Mouse (Mus musculus) spleen, postnatal 4 days (tissue): Measurements from ENCODE around the gene Fam219a.
A peak's percentile ranks its signal among the peaks of the same experiment; 100 is the strongest.

Source experiments
- DNase-seq, 2 experiments: peaks; one replicate each; pipeline ENCODE4 v3.0.0; 2022; ENCODE audit warnings: low spot score in 2 of 2

Fam219a gene

DNA sequence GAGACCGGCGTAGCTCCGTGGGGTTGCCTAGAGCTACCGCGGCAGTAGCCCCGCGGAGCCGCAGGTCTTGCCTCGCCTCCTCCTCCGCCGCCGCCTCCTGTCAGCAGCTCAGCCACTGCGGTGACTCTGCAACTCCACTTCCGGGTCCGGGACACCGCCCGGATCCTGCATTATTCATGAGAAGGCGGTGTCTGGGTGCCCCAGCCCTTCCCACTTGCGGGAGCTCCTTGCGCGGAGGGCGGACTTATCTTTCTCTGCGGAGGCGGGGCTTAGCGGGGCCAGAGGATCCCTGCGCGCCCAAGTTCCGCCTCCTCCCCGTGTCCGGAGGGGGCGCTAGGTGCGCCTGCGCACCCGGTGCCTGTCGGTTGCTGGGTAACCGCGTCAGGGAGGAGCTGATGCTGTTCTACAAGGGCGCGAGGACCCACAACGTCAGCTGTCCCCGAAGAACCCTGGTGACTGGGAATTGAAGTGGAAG lies at the start of gene Fam219a, which contains the start of gene Dnaic1:
Gene Fam219a (minus strand): TSS at position 128 of the 475 bp plus-strand sequence.
Gene Dnaic1 (plus strand): TSS at position 365 of the 475 bp plus-strand sequence.
- DNase-seq, result peak; percentile 91 to 94

DNA sequence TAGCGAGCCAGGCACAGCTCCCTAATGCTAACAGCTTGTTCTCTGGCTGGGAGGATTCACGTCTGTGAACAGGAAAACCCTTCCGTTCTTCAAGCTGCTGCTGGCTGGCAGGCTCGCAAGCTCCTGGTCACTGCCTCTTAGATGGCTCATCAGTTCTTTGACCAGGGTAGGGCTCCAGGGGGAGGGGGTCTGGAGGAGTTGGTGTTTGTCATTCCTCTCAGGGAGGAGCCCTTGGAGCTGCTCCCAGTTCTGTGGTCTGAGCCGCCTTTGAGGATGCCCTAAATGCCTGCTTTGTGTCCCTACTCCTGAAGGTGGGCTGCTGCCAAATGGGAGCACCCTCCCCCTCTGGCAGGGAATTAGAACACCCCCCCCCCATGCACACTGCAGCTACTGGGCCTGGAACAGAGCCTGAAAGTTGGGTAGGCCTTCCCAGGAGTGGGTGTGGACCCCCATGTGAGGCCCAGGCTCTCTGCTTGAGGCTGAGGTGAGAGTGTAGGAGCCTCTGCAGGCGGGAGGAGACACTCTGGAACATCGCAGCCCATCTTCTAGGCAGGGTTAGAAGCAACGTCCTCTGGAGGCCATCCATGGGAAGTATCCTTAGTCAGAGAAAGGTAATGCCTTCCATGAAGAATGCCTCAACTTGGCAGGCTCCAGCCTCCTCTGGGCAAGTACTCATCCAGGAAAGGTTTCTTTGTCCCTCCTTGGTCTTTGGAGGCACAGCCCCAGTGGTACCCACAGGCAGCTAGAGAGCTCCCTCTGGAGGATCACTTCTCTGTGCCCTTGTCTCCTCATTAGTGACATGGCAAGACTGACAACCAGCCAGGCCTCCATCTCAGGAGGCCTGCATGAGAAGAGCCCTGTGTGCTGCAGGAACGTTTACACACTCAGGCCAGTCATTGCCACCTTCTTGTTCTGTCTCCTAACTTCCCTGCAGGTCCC lies 46.6 kb upstream of the Fam219a start:
- no peak for DNase-seq

DNA sequence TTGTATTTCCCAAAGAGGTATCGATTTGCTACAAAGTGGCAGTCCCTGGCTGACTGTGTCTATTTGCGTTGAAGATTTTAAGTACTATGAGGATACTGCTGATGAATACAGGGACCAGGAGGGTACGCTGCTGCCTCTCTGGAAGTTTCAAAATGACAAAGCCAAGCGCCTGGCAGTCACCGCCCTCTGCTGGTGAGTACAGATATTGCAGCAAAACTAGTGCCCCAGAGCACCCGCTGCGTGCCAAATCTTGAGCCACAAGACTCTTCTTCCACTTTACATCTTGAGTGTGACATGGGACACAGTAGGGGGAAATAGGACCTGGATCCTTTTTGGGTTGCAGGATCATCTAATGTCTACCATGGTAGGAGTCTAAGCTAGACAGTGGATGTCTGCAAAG lies 44.8 kb upstream of the Fam219a start:
- peak; percentile 57 to 85 for DNase-seq

DNA sequence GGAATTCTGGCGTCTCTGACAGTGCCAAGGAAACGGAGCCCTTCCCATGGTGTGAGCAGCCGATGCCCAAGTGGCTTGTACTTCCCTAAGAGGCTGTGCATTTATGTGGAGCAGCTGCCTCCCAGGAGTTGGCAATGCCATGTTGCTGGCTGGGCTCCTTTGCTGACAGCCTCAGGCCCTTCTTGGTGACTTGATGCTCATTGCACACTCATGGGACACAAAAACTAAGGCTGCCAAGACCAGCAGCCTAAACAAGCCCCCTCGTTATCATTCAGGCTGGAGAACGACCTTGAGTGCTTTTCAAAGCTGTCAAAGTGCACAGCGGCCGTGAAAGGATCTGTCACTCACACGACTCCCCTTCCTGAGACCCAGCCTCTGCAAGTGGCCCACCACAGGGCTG lies 42.8 kb upstream of the Fam219a start:
- no peak for DNase-seq

DNA sequence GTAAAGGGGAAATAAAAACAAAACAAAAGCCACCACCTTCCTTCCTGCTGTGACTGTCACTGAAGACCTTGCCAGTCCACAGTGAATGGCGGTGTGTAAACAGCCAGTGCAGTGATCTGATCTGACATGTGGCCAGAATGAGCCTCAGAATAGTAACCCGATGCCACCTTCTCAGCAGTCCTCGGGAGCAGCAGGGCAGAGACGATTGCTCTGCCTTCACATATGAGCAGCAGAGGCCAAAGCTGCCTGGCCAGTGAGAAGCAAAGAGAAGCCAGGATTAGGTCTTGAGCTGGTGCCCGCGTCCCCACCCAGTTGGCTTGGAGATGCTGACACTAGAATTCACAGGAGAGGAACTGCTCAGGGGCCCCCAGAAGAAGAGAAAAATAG lies 41.2 kb upstream of the Fam219a start:
- DNase-seq, result no peak

DNA sequence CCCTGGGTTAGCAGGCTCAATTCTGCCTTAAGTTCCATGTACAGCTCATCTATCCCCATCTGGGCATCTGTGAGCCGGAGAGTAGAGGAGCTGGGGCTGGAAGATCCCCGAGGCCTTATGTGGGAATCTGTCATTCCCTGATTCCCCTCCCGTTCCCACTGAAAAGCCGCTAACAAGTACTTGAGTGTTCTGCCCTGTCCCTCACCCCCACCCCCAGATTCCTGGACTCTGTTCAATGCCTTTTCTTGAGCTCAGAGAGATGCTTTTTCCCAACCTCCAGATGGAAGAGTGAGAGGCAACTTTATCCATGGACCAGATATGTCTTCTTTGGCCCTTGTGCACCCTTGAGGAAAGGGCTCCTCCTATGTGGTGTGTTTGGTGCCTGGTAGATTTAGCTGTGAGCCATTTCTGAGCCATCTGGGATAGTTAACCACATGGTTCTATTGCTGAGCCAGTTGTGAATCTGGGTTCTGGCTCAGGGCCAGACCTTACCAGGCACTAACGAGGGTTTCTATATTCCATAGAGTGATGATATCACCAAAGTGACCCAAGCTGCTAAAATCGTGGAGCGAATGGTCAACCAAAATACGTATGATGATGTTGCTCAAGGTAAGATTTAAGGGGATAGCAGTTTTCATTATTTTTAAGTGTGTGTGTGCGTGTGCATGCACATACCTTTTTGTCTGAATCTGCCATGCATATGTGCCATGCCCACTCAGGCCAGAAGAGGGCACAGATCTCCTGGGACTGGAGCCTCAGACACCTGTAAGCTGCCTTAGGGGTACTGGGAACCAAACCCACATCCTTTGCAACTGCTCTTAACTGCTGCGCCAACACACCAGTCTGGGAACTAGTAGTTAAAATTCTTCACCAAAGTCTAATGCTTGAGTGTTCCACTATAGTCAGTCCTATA lies 40.6 kb upstream of the Fam219a start:
- no peak for DNase-seq

DNA sequence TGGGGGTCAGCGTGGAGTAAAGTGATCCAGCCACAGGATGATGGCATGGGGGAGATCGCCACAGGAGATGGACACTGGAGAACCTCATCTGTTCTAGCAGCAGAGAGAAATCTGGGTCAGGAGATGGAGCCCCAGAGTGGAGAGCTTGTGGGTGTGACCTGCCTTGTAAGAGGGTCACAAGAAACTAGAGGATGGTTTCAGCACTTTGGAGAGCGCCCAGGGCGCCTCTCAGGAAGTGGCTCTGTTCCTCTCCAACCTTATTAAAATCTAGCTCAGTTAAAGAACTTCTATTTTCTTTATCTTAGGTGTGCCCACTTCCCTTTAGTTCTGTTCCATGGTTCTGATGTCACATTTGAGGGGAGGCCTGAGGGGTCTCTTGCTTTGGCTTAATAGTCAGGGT lies 37.4 kb upstream of the Fam219a start:
- no peak for DNase-seq

DNA sequence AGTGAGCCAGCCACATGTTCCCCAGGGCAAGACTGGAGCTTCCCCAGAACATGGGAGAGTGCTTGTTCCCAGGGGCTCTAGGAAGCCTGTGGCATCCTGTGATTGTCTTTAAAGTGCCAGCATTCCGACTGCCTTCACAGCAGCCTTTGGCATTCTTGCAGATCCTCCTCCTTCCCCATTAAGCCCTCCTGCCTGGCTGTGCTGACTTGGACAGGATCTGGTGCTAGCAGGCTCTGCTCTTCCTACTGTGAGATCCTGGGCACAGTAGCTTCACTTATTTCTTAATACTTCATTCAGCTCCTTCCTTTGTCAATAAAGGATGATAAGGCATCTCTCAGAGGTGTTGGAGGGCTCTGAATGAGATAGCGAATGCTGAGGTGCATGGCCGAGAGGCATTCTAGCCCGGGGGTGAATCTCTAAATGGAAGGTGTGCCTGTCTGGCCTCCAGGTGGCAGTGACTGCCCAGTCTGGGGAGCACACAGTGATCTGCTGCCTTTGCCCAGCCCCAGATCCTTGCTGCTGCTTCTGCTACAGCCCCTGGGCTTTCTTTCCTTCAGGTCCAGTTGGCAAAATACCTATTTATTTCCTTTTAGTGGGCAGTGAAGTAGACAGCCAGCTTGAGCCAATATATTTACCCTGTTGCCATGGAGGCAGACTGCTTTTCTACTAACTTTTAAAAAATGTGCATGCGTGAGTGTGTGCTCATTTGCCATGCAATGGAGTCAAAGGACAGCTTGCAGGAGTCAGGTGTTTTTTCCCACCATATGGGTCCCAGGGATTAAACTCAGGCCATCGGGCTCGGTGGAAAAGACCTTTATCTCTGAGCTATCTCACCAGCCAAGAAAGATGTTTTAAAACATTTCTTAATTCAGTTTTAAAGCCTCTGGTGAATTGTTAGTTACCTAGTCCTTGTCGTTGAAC lies 35.4 kb upstream of the Fam219a start:
- DNase-seq, result no peak

DNA sequence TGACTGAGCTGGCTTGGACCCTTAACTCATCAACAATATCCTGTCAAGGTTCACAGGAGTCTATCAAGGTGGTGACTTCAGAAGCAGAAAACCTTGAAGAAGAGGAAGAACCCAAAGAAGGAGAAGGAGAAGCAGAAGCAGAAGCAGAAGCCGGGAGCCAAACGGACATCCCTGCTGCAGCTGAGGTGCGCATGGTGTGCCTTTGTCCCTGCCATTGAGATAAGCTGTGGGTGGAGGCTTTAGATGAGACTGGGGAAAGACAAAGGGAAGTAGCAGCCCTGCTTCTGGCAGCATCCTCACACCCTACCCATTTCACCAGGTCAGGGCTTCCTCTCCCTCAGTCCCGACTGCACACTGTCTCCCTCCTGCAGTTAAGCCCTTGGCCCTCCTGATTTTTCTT lies 33.5 kb upstream of the Fam219a start:
- no peak for DNase-seq

DNA sequence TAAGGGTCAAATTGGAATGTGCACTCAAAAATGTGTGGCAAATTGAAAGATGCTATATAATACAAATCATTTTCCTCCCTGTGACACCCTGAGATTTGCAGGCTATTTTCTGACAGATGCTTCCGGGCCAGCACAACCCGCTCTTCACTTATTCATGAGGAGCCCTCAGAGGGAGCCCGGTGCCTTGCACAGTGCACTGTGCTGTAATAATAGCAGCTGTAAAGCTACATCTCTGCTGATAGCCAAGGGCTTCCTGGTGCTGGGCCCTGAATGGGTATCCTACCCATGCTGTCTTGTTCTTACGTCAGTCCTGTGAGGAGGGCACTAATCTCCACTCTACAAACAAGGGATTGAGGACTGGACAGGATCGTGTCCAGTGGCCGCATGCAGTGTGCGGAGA lies 14.0 kb upstream of the Fam219a start:
- no peak for DNase-seq

DNA sequence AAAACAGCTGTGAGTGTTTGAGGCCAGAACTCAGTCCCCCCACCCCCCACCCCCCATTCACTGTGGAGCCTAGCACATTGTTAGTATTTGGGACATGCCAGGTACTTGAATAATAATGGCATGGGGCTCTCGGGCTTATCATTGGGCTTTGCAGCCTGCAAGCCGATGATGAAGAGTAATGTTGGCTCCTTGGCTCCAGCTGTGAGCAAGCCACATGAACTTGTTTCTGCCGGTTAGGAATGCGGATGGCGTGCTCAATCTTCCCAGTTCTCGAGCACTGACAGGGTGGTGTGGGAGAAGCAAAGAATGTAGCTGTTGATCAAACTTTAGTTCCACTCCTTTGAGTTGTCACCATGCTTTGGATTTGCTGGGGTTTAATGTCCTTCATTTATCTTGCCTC lies 6.6 kb upstream of the Fam219a start:
- no peak for DNase-seq

DNA sequence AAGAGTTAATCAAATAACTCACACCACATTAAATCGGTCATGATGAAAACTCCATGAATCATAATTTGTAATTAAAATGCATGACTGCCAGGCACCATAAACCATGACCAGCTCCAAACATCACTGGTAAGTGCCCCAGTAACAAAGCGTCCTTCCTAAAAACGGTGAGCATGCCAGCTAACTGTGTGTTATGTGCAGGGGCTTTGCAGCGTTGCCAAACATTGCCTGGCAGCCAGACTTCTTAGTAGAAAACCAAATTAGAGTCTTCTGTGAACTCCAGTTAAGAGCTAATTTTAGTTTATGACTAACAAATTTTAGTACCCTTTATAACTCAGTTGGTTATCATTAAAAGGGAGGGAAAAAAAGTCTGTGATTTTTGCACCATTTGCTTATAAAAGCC lies 4.2 kb upstream of the Fam219a start:
- DNase-seq, result no peak

DNA sequence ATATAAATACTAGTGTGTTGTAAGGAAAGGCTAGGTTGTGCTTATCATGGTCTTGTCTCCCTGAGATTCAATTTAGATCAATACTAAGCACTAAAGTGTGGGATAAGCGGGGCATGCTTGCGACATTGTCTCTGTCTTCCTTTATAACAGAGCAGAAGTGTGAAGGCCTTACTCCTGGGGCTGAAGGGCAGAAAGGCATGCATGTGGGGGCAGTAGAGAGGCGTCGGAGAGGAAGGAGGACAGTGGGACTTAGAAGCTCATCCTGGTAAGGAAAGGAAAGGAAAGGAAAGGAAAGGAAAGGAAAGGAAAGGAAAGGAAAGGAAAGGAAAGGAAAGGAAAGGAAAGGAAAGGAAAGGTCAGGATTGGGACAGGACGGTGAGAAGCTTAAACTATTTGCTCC lies 2.2 kb upstream of the Fam219a start:
- DNase-seq, result no peak

DNA sequence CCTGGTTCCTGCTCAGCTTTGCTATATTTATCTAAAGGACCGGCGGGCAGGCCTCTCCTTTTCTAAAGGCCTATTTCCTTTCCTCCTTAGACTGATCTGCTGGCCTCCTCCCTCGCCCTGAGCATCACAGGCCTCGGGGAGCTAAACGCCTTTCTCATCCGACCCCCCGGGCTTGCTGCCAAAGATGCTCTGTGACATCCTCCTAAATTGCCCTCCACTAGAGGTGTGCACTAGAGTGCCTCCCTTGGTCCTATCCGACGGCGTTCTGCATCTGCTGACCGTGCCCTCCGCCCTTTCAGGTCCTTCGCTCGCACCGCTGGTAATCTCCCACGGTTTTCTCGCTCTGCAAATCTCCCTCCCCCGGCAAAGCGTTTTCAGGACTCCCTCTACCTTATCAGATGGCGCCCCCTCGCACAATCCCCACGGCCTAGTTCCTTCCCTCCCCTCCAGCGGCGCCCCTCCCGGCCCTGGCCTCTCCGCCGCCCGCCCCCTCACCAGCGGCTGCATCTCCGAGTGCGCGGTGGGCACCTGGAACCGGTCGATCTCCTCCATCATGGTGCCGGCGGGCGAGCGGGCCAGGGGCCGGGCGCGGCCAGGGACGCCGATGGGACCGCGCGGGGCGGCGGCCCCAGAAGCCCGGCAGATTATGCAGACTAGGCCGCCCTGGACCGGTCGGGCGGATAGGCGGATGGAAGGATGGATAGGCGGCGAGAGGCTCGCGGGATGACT lies 492 bp downstream of the Fam219a start:
- peak; percentile 18 to 67 for DNase-seq

DNA sequence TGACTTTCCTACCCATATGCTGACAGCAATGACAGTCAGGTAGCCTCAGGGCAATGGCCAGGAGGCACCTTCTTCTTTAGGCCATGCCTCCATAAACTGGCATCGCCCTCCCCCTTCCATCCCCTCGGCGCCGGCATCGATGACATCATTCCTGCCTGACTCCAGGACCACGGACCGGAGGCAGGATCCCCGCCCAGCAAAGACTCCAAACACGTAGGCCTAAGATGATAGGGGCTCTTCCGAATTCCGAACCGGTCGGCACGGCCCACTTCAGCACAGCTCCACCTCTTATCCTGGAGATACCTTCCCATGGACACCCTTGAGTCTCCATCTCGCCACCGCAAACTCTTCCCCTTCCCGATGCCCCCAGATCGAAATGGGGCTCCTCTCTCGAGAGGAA lies 1.1 kb downstream of the Fam219a start:
- DNase-seq, result no peak

DNA sequence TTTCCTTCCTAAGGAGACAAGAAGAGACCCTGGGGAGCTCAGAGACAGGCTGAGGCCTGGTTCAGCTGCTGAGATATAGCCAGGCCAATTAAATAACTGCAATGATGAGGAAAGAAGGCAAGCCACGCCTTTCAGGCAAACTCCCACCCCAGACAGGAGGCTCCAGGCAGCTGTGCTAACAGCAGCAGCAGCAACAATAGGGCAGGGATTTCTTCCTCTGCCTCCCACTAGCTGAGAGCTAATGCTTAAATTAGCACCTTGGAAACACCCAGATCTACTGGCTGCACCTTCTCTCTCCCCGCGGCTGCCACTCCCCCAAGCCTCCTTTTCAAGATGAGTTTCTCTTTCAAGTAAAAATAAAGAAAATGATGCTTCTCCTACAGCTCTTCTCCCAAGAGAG lies 3.2 kb downstream of the Fam219a start:
- no peak for DNase-seq

DNA sequence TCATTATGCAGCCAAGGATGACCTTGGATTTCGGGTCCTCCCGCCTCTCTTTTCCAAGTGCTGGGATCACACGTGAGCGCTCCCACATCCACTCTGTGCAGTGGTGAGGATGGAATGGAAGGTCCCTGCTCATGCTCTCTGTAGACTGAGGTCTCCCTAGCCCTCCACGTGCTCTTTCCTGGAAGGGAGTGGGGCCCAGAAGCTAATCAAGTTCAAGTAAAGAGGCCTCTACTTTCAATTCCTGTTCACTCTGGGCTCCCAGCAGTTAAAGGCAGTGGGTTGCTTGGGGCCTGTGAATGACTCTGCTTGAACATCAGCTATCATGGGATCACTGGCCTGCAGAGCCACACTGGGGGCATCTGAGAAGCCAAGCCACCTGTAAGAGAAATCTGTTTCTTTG lies 6.0 kb downstream of the Fam219a start:
- DNase-seq, result no peak

DNA sequence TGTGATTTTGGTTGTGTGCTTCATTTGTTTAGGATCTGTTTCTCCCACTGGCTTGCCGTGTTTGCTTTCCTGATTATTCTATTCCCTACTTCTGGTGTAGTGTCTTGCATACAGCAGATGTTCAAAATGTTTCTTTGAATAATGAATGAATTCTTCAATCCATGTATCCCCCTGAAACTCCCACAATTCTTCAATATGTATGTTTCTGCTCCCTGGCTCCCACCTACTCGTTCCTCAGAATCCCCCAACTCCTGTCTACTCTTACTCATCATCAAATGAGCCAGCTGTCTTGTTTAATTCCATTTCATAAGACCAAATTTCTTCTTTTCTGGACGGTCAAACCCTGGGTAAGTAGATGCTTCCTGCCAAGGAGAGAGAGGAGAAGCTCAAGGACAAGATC lies 12.2 kb downstream of the Fam219a start:
- DNase-seq, result no peak

DNA sequence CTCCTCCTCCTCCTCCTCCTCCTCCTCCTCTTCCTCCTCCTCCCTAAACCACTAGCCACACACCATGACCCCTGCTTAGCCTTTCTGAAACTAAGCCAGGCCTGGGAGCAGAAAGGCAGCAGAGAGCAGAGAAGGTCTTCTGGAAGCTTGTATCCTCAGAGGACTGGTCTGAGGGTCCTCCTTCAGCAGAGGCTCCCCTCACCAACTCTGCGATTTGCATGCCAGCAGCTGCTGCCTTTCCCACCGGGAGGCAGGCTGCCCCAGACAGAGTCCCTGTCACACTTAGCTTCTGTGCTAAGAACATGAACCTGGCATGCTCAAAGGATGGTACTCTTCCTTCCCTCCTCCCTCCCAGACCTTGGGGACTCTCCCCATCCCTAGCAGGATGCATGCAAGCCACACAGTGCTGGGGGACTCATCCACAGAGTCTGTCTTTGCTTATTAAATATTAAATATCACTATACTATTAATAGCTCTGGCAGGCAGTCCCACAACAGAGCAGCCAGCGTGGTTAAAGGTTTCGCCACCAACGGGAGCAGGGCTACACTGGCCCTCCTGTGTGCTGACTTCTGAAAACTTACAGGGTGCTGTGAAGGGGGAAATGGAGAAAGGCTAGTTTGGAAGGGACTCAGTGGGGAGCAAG lies 12.9 kb downstream of the Fam219a start:
- no peak for DNase-seq

DNA sequence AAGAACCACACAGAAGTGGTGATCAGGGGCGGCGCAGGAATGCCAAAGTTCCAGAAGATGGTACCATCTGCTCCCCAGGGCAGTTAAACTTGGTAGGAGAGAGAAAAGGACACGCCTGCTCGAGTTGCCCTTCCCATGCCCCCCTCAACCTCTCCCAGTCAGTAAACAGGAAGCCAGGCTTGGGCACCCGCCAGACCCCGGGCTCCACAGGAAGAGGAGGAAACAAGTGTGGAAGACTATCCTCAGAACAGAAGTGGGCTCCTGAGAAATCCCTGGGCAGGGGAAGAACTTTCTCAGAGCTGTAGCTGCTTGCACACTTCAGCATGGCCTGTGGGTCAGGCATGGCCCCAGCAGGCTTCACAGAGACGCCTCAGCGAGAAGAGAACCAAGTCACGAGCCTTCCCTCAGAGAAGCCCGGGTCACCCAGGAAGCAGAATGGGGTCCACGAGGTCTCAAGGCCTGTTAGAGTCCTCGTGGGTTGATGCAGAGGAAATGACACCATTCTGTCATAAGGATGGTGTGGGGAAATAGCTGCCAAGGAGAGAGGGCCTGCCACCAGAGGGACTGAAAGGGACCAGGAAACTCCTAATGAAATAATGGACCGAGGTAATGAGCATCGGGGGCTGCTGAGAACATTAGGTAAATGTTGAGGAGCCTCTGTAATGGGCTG lies 14.2 kb downstream of the Fam219a start:
- DNase-seq, result peak in 1 of 2 experiments; percentile 34
